Mouse (Mus musculus) myocyte (in vitro differentiated cells): Measurements from ENCODE around the gene Arvcf.

Experiments used
- CEBPB ChIP-seq: IDR thresholded peaks from 2 replicates; pipeline ENCODE4 v1.6.1; 2011; ENCODE audit warnings: mild to moderate bottlenecking, moderate library complexity; ENCODE audit not compliant: poor library complexity, insufficient read depth, severe bottlenecking
- E2F4 ChIP-seq: IDR thresholded peaks from one replicate; pipeline ENCODE4 v1.6.1; 2011; ENCODE audit warnings: mild to moderate bottlenecking, control low read depth, moderate library complexity; ENCODE audit not compliant: insufficient read depth
- MAX ChIP-seq: IDR thresholded peaks from one replicate; pipeline ENCODE4 v1.6.1; 2011; ENCODE audit warnings: low read depth, mild to moderate bottlenecking, control low read depth
- MYOD1 ChIP-seq, 3 experiments: IDR thresholded peaks; one replicate each; pipeline ENCODE4 v1.6.1; 2011; ENCODE audit warnings: control low read depth in 2 of 3, low read depth in 2 of 3, mild to moderate bottlenecking in 2 of 3, moderate library complexity in 1 of 3; ENCODE audit not compliant: insufficient read length in 2 of 3, control insufficient read depth in 1 of 3
- POLR2A ChIP-seq: IDR thresholded peaks from one replicate; pipeline ENCODE4 v1.6.1; 2011; ENCODE audit warnings: low read depth, mild to moderate bottlenecking, control low read depth, moderate library complexity; ENCODE audit not compliant: insufficient read length
- POLR2AphosphoS2 ChIP-seq: IDR thresholded peaks from one replicate; pipeline ENCODE4 v1.6.1; 2011; ENCODE audit warnings: low read depth, control low read depth; ENCODE audit not compliant: insufficient read length
- REST ChIP-seq: IDR thresholded peaks from one replicate; pipeline ENCODE4 v1.6.1; 2011; ENCODE audit warnings: mild to moderate bottlenecking, control low read depth, moderate library complexity; ENCODE audit not compliant: insufficient read depth, insufficient read length
- SRF ChIP-seq: IDR thresholded peaks from one replicate; pipeline ENCODE4 v1.6.1; 2011; ENCODE audit warnings: low read depth; ENCODE audit not compliant: control insufficient read depth, insufficient read length
- TCF3 ChIP-seq: IDR thresholded peaks from one replicate; pipeline ENCODE4 v1.6.1; 2011; ENCODE audit warnings: low read depth, control low read depth; ENCODE audit not compliant: insufficient read length
- USF1 ChIP-seq: IDR thresholded peaks from one replicate; pipeline ENCODE4 v1.6.1; 2011; ENCODE audit warnings: low read depth, mild to moderate bottlenecking, control low read depth, moderate library complexity

DNA sequence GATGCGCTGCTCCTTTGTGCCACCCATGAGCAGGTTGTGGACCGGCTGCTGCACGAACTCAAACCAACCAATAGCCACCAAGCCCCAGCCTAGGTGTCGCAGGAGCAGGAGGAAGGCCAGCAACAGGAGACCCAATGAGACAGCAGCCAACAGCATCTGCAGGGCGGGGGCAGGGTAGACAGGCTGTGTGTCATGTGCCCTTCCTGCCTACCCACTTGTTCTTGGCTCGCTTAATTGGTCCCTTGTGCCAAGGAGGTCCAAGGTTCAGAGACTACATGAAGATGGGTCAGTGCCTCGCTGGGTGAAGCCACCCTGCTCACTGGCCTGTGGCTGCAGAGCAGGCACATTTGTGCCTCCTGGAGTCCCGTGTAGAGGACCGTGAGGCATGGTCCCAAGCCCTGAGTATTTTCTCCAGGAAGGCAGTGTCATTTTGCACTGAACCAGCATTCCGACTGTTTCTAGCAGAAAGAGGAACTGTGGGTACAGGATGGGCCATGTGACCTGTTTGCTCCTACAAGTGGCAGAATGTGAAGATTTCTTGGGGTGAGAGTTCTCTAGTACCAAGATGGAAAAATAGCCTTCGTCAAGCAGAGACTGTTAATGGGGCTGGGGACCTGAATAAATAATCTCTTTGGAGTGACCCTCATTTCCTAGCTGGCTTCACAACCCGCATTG lies 64.0 kb downstream of the Arvcf start:
- TF ChIP-seq CEBPB (no peak), POLR2A (no peak), MYOD1 (IDR thresholded peaks at IDR 0.05; ENCODE audit: control insufficient read depth in 1 of 3, insufficient read length in 2 of 3, low read depth in 2 of 3) (no peak), MAX (no peak), USF1 (no peak), REST (no peak), SRF (no peak), TCF3 (no peak), POLR2AphosphoS2 (no peak), E2F4 (no peak)
